Comparison of ENCODE assay signal across 16 mouse cellular contexts in genomic region chr4:57436286-57436685, GRCm38 (mm10). TPM values are rescaled to one million over a fixed set of nuclear protein-coding genes. Genes with fewer than 3 reads are reported as not detected.
DNase-seq lines count a peak whose midpoint lies in the region.
"Had no signal": no experiment of that assay in that cellular context is flagged by ENCODE, and none has a peak within 500 bp of the region (broad histone marks: within the 10 kb centered on the region; RNA-seq: fewer than 3 reads in every experiment).

No protein-coding gene starts in this region.

- DNase-seq in layer of hippocampus, adult 8-10 months (ENCODE audit: low spot score in 2 of 2), result peak; percentile 35 to 43
- no peak for DNase-seq in layer of hippocampus, adult 9-10 months (ENCODE audit: low spot score)
- peak; percentile 44 for DNase-seq in Muller cell, postnatal 12 days (ENCODE audit: inconsistent ontology term)
- DNase-seq in brain, adult 2 months (ENCODE audit: low read depth, low spot score), result peak; percentile 64
- peak; percentile 65 for DNase-seq in layer of hippocampus, adult 9-11 months
- no peak for DNase-seq in urinary bladder, postnatal 10 days (ENCODE audit: low spot score)
- no peak for DNase-seq in adrenal gland, postnatal 25 days
- DNase-seq: cerebellum, postnatal 10 days; gastrocnemius, postnatal 10 days; heart, adult 2 months; kidney, adult 11 months; kidney, postnatal 14 days; lung, postnatal 10 days; thymus, postnatal 14 days had no signal

RNA-seq across cellular contexts. Expression of gene Palm2, which starts 2.2 kb away (rescaled TPM):
- total RNA-seq in layer of hippocampus, adult 8-10 months (2022), result 10 to 100 TPM; 34.5 to 52.4 (median 45.2) TPM
- total RNA-seq in adrenal gland, postnatal 25 days (2021), result 66.9 and 84.0 TPM in 2 replicates
- total RNA-seq: hematopoietic stem cell, adult 5-6 weeks; megakaryocyte, adult 5-6 weeks had no signal

Comparison
In these comparisons a context has a peak if more than half of its experiments do, and no peak if none do; other contexts are left out.
1. DNase-seq: peak in layer of hippocampus, adult 8-10 months (2 of 2), Muller cell, postnatal 12 days (single experiment), brain, adult 2 months (single experiment) and layer of hippocampus, adult 9-11 months (single experiment); none in layer of hippocampus, adult 9-10 months (single experiment), urinary bladder, postnatal 10 days (single experiment) and adrenal gland, postnatal 25 days (single experiment).